Mouse (Mus musculus) hindbrain, embryonic 11.5 days (tissue): ENCODE measurements around the gene March1. TPM values are rescaled to one million over a fixed set of nuclear protein-coding genes. Genes with fewer than 3 reads are reported as not detected.
A peak's percentile ranks its signal among the peaks of the same experiment; 100 is the strongest.

Experiments
- ATAC-seq: fragments of 200-750 bp; cut with Nextera tagmentation; 2 replicates; pipeline ENCODE4 v1.8.0; 2017; ENCODE audit warnings: mild to moderate bottlenecking, moderate TSS enrichment, moderate library complexity; ENCODE audit not compliant: low FRiP score
- DNase-seq: peaks from one replicate; pipeline ENCODE4 v3.0.0-alpha.2; 2015; ENCODE audit warnings: low spot score
- H3K27ac ChIP-seq: fragments of 300-500 bp; sonication (generic); 2 replicates; pipeline ENCODE4 v1.5.1; 2014; ENCODE audit warnings: mild to moderate bottlenecking, low read depth, low read length
- H3K27me3 ChIP-seq: fragments of 300-500 bp; sonication (generic); 2 replicates; pipeline ENCODE4 v1.6.1; 2014; ENCODE audit warnings: mild to moderate bottlenecking, low read length, moderate library complexity, mixed read lengths; ENCODE audit not compliant: control insufficient read depth, insufficient read depth
- H3K36me3 ChIP-seq: fragments of 300-500 bp; sonication (generic); 2 replicates; pipeline ENCODE4 v1.6.1; 2014; ENCODE audit warnings: mild to moderate bottlenecking, low read length, moderate library complexity, mixed read lengths; ENCODE audit not compliant: control insufficient read depth, insufficient read depth
- H3K4me1 ChIP-seq: fragments of 300-500 bp; sonication (generic); replicated peaks from 2 replicates; pipeline ENCODE4 v1.6.1; 2014; ENCODE audit warnings: low read length, mixed read lengths; ENCODE audit not compliant: control insufficient read depth, insufficient read depth
- H3K4me2 ChIP-seq: fragments of 300-500 bp; sonication (generic); replicated peaks from 2 replicates; pipeline ENCODE4 v1.6.1; 2014; ENCODE audit warnings: mild to moderate bottlenecking, low read depth, low read length
- H3K4me3 ChIP-seq: fragments of 300-500 bp; sonication (generic); 2 replicates; pipeline ENCODE4 v1.5.1; 2014; ENCODE audit warnings: low read depth, low read length
- H3K9ac ChIP-seq: fragments of 300-500 bp; sonication (generic); 2 replicates; pipeline ENCODE4 v1.6.1; 2014; ENCODE audit warnings: low read depth, low read length
- H3K9me3 ChIP-seq: fragments of 300-500 bp; sonication (generic); 2 replicates; pipeline ENCODE4 v1.6.1; 2016; ENCODE audit warnings: low read length; ENCODE audit not compliant: control insufficient read depth
- WGBS: fragments of 180-500 bp; shearing (Covaris S2); extraction: QIAGEN DNeasy Blood & Tissue Kit; methylation state at CpG from one replicate; pipeline ENCODE4 v1.1.7; 2014; 5-methylcytosine and 5-hydroxymethylcytosine counted together
- polyA plus RNA-seq: library from polyadenylated mRNA; unstranded; fragments of >200 nt; fragmentation: Nextera tagmentation; extraction: Ambion mirVana; gene quantifications from 2 replicates; pipeline ENCODE4 v1.2.1, GENCODE M21; 2014

Gene March1
- polyA plus RNA-seq, 1 experiment from 2014 or later: 8.7 TPM

DNA sequence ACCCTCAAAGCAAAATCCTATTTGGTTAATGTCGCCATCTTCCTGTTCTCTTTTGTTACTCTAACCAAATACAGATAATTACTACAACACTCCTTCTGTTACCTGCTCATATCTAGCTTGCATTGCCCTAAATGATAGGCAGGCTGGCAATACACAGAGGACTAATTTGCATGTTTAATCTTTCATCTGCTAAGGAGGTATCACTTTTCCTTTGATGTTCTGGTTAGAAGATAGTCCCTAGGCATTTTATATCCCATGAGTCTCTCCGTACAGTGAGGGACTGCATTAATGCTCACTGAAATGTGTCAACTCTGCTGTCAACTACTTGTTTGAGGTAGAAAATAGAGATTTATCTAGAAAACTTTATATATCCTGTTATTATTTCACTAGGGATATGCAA is 44.2 kb downstream of the March1 start:
- H3K4me2 ChIP-seq: no peak overlapping the region
- H3K9me3 ChIP-seq: no peaks in the 10 kb centered on the region
- H3K36me3 ChIP-seq: no peaks in the 10 kb centered on the region
- WGBS: 80% methylated on average over 2 of the region's 2 CpGs
- no peak overlapping the region for H3K4me3 ChIP-seq
- no peak overlapping the region for H3K9ac ChIP-seq
- no peaks in the 10 kb centered on the region for H3K4me1 ChIP-seq
- DNase-seq (no peak), ATAC-seq (no peak)
- H3K27ac ChIP-seq: no peak overlapping the region
- no peaks in the 10 kb centered on the region for H3K27me3 ChIP-seq

DNA sequence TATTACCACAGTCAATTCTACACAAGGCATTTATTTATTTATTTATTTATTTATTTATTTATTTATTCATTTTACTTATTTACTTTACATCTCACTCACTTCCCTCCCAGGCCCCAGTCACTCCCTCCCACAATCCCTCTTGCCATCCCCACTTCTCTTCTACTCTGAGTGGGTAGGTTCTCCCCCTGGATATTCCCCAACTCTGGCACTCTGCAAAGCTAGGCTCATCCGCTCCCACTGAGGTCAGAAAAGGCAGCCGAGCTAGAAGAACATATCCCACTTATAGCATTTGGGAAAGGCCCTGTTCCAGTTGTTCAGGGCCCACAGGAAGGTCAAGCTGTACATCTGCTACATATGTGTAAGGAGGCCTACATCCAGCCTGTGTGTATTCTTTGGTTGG is 48.1 kb downstream of the March1 start:
- Histone ChIP-seq H3K4me2 (no peak overlapping the region), H3K4me3 (no peak overlapping the region), H3K9ac (no peak overlapping the region), H3K4me1 (no peaks in the 10 kb centered on the region), H3K36me3 (no peaks in the 10 kb centered on the region), H3K9me3 (no peaks in the 10 kb centered on the region), H3K27ac (no peak overlapping the region), H3K27me3 (no peaks in the 10 kb centered on the region)
- WGBS: 91% methylated on average over 2 of the region's 2 CpGs
- no peak for DNase-seq
- ATAC-seq: no peak

GRCm38 (mm10) chr8:65743066-65743465 is 125.4 kb downstream of the March1 start:
- Histone ChIP-seq H3K4me1 (no peaks in the 10 kb centered on the region), H3K9me3 (no peaks in the 10 kb centered on the region), H3K9ac (no peak overlapping the region), H3K4me2 (no peak overlapping the region), H3K36me3 (no peaks in the 10 kb centered on the region), H3K27ac (no peak overlapping the region), H3K4me3 (no peak overlapping the region), H3K27me3 (no peaks in the 10 kb centered on the region)
- DNase-seq (no peak), ATAC-seq (no peak)

DNA sequence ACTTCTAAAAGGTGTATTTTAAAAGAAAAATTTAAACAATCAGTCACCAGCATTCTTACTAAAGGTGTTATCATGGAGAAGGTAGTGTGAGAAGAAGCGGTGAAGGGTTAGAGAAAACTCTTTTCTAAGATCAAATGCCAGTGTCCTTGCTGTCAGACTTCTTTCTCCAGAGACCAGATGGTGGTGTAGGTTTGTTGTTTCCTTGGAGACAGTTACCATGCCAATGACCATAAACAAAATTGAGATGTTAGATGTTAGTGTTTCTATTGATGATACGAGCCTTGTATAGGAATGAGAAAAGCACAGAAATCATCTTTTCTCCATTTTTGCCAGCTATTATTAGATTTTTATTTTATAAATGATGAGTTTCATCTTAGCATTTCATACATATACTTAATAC is 158.1 kb downstream of the March1 start:
- Histone ChIP-seq H3K4me2 (no peak overlapping the region), H3K4me3 (no peak overlapping the region), H3K27ac (no peak overlapping the region), H3K36me3 (no peaks in the 10 kb centered on the region), H3K27me3 (no peaks in the 10 kb centered on the region), H3K4me1 (no peaks in the 10 kb centered on the region), H3K9me3 (no peaks in the 10 kb centered on the region), H3K9ac (no peak overlapping the region)
- WGBS: 60% methylated on average over 2 of the region's 2 CpGs
- DNase-seq: peak; percentile 21
- no peak for ATAC-seq

DNA sequence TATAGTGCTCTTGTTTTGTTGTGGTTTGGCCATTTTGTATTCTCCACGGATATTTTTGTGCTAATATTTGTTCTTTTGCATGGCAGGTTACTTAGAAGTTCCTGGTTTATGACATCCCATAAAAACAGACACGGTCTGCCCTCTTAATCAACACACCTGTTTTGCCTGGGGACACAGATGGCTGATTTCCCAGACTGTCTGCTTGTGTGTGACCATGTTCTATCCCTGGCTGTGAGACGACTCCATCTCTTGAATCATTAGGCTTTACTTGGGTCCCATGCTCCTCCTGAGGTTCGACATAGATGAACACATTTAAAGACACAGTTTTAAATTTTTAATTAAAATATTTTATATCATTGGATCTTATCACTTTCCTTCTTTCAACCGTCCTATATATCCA is 163.5 kb downstream of the March1 start:
- DNase-seq (no peak), ATAC-seq (no peak)
- no peaks in the 10 kb centered on the region for H3K4me1 ChIP-seq
- no peak overlapping the region for H3K27ac ChIP-seq
- no peak overlapping the region for H3K9ac ChIP-seq
- 75% methylated on average over 5 of the region's 5 CpGs for WGBS
- no peaks in the 10 kb centered on the region for H3K36me3 ChIP-seq
- H3K4me3 ChIP-seq: no peak overlapping the region
- H3K4me2 ChIP-seq: no peak overlapping the region
- H3K27me3 ChIP-seq: no peaks in the 10 kb centered on the region
- H3K9me3 ChIP-seq: no peaks in the 10 kb centered on the region

DNA sequence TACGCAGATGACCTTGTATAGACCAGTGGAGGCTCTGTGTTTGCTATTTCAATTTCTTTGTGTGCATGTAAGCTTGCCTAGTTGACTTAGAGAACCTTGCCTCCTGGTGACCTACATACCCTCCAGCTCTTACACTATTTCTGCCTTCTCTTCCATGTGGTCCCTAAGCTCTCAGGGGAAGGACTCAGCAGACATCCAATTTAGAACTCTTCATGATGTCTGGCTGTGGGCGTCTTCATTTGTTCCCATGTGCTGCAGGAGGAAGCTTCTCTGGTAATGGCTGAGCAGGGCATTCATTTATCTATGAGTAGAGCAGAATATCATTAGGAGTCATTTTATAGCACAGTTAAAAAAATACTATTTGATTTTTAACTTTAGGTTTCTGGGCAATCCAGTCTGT is 195.3 kb downstream of the March1 start:
- no peaks in the 10 kb centered on the region for H3K27me3 ChIP-seq
- H3K9ac ChIP-seq: no peak overlapping the region
- no peaks in the 10 kb centered on the region for H3K9me3 ChIP-seq
- no peaks in the 10 kb centered on the region for H3K36me3 ChIP-seq
- no peak for DNase-seq
- H3K4me2 ChIP-seq: no peak overlapping the region
- H3K4me3 ChIP-seq: no peak overlapping the region
- H3K4me1 ChIP-seq: no peaks in the 10 kb centered on the region
- H3K27ac ChIP-seq: no peak overlapping the region
- ATAC-seq: no peak
- WGBS: 89% methylated on average over 2 of the region's 2 CpGs

- Histone ChIP-seq H3K9ac (no peak overlapping the region), H3K36me3 (no peaks in the 10 kb centered on the region), H3K4me1 (no peaks in the 10 kb centered on the region), H3K4me3 (no peak overlapping the region), H3K27me3 (no peaks in the 10 kb centered on the region), H3K4me2 (no peak overlapping the region), H3K27ac (no peak overlapping the region), H3K9me3 (no peaks in the 10 kb centered on the region)
- ATAC-seq (no peak), DNase-seq (no peak)
- 88% methylated on average over 3 of the region's 3 CpGs for WGBS
Measured at GRCm38 (mm10) chr8:65922294-65923019, 304.8 kb downstream of the March1 start.

GRCm38 (mm10) chr8:65956948-65957347 is 339.2 kb downstream of the March1 start:
- 28% methylated on average over 5 of the region's 5 CpGs for WGBS
- peak; percentile 35; the same call in 1 of the 2 replicates for ATAC-seq
- no peak overlapping the region for H3K9ac ChIP-seq

DNA sequence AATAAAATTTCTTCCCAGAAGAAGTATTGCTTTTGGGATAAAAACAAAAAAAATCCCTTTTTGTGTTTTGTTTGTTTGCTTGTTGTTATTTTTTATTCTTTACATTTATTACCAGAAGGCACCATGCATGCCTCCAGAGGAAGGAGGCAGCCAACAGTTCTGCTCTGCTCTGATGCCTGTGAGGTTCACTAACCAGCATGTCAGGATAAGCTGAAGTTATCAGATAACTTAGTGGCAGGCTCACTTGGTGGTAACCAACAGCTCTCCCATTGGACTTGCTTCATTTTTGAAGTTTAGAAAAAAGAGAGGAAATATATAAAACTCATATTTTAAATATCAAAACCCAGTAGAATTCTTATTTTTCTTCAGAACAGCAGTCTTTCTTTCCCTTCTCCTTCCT is 339.8 kb downstream of the March1 start:
- Histone ChIP-seq H3K9me3 (no peaks in the 10 kb centered on the region), H3K27ac (no peak overlapping the region), H3K4me1 (no peaks in the 10 kb centered on the region), H3K9ac (no peak overlapping the region), H3K36me3 (no peaks in the 10 kb centered on the region), H3K4me2 (no peak overlapping the region), H3K27me3 (no peaks in the 10 kb centered on the region), H3K4me3 (no peak overlapping the region)
- DNase-seq (no peak), ATAC-seq (no peak)

More at GRCm38 (mm10) chr8:65956948-65957347, 339.2 kb downstream of the March1 start:
- no peak for DNase-seq
- Histone ChIP-seq H3K9me3 (no peaks in the 10 kb centered on the region), H3K27me3 (no peaks in the 10 kb centered on the region), H3K4me3 (no peak overlapping the region), H3K27ac (no peak overlapping the region), H3K4me1 (no peaks in the 10 kb centered on the region), H3K36me3 (no peaks in the 10 kb centered on the region), H3K4me2 (no peak overlapping the region)
